Mouse (Mus musculus): ENCODE measurements at regions not wholly inside any gene's neighbourhood (a gene's known extent, or its start where the extent isn't known, plus 50 kb on each side); places are given as distances from the start of the nearest gene placed in this dataset.

DNA sequence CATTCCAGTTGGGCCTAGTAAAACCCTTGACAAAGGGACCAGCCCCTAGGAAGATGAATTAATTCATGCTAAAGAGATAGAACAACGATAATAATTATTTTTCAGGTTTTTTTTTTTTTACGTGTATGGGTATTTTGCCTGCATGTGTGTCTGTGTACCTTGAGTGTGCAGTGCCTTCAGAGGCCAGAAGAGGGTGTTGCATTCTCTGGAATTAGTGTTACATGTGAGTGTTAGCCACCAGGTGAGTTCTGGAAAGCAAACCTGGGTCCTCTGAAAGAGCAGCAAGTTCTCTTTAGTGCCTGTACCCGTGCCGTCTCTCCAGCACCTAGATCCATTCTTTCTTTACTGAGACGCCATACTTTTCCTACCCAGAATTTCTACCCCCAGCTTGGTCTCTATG is 92.8 kb upstream of the Sox13 start:
- no peak for TF ChIP-seq CTCF (IDR thresholded peaks at IDR 0.05; ENCODE audit: borderline replicate concordance, insufficient read depth, low read length)
- TF ChIP-seq POLR2A (IDR thresholded peaks at IDR 0.05; ENCODE audit: low read depth, low read length): no peak

Data from embryonic fibroblast, embryonic 13.5 days (primary cell).